Mouse (Mus musculus): ENCODE measurements around the gene Edem2.

DNA sequence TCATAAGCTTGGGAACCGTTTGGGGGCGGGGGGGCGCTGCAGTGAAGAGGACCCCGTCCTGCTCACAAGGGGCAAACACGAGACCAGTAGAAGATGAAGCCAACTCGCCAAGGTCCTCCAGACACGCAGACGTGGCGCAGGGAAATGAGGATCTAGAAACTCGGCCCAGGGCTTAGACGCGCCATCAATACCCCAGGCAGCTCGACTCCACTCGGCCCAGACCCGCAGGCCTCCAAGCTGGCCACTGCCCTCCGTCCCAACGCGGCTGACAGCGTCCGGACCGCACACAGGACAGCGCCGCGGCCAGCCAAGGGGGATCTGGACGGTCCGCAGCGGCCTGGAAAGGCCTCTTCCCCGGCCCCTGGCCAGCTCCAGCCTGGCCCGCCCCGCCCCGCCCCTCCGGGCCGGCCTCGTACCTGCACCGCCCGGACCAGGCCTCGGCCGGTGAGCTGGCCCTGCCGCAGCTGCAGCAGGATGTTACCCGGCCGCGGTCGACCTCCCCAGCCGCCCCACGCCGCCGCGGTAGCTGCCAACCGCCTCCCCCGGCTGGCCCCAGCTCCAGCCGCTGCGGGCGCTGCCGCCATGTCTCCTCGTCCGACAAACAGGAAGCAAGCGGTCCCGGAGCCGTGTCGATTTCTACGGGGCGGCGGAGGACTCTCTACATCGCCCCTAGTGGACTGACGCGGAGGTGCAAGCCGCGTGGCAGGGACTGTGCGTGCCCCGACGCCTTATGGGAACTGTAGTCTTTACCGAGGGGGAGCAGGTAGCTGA, 37.4 kb downstream of the Edem2 start, which contains the start of gene Trpc4ap:
- TF ChIP-seq CTCF (IDR thresholded peaks at IDR 0.05; ENCODE audit: control insufficient read depth, insufficient read depth, insufficient read length), result peak; percentile 93
- no peak for TF ChIP-seq USF1 (IDR thresholded peaks at IDR 0.05; ENCODE audit: low read depth)
- peak; percentile 90 for TF ChIP-seq MAX (IDR thresholded peaks at IDR 0.05)

All from C2C12 (cell line).